Mouse (Mus musculus): ENCODE measurements around the gene Col11a2. TPM values are rescaled to one million over a fixed set of nuclear protein-coding genes. Genes with fewer than 3 reads are reported as not detected.

The Col11a2 gene
- total and polyA plus RNA-seq, 3 experiments: 3.0 to 6.0 (median 5.8) TPM

DNA sequence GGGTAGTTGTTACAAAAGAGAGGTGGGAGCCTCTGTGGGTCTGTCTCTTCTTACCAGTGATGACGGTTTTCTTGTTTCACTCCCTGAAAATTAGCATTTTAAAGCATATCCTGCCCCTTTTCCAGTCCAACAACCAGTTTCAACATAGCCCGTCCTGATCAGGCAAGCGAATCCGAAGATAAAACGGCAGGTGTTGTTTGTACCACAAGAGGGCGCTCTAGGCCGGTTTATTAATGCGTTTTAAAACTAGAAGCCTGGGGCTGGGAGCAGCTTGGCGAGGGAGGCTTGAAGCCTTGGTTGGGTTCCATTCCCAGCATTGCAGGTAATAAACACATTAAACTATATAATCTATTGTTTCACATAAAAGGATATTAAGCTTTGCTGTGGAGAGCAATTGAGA lies 38.3 kb downstream of the Col11a2 start:
- TF ChIP-seq ZC3H11A (IDR thresholded peaks at IDR 0.05; ENCODE audit: low read depth, low read length) (peak; percentile 35), SMC3 (IDR thresholded peaks at IDR 0.05; ENCODE audit: low read depth, low read length) (peak; percentile 77), ELF1 (IDR thresholded peaks at IDR 0.05; ENCODE audit: low read depth, low read length) (no peak), MEF2A (IDR thresholded peaks at IDR 0.05; ENCODE audit: borderline replicate concordance, low read depth, low read length) (peak; percentile 27; the same call in 1 of the 2 replicates), USF2 (conservative IDR thresholded peaks at IDR 0.05; ENCODE audit: low read depth, low read length) (no peak), MAX (IDR thresholded peaks at IDR 0.05; ENCODE audit: low read length) (no peak), CTCF (conservative IDR thresholded peaks at IDR 0.05 in 1 of 2, IDR thresholded peaks at IDR 0.05 in 1 of 2; ENCODE audit: low read depth in 2 of 2, low read length in 2 of 2) (peak; percentile 55 to 85), TCF12 (IDR thresholded peaks at IDR 0.05; ENCODE audit: low read depth, low read length) (0 out of 2 replicates have a peak, but pooled peaks have one; percentile 26), MXI1 (IDR thresholded peaks at IDR 0.05; ENCODE audit: low read depth, low read length) (0 out of 2 replicates have a peak, but pooled peaks have one; percentile 33), RAD21 (IDR thresholded peaks at IDR 0.05; ENCODE audit: low read depth, low read length) (peak; percentile 84)
- dilution Hi-C loops (cut with MboI; ENCODE audit: extremely low pct_ligation_motif_present, extremely low pct_unique_long_range_greater_than_20kb, low sequenced_read_pairs): no loop called here

DNA sequence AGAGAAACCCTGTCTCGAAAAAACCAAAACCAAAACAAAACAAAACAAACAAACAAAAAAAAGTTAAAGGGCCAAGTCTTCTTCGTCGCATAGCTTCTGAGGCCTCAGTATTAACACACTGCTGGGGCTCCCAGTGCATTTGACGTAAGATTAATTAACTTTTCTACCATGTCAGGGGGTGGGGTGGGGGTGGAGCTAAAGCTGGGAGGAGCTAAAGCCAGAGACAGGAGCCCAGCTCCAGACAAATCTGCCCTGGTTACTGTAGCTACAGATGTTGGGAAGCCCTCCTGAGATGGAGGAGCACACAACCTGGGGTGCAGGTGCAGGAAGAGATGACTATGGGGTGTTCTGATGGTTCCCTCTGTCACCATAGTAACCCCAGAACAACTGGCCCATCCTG lies 38.9 kb downstream of the Col11a2 start:
- no peak for DNase-seq (ENCODE audit: extremely low read depth)
- H3K36me3 ChIP-seq (replicated peaks in 1 of 2; ENCODE audit: control insufficient read depth in 1 of 2, insufficient read depth in 1 of 2, low read length in 1 of 2): no peaks in the 10 kb centered on the region
- H3K4me2 ChIP-seq (ENCODE audit: insufficient read depth, low read depth, poor library complexity, severe bottlenecking): peak overlapping the region; percentile 92
- H3K9ac ChIP-seq (ENCODE audit: insufficient read depth, low read depth): peak overlapping the region; percentile 22; the same call in 1 of the 2 replicates
- H3K4me3 ChIP-seq (replicated peaks in 1 of 3; ENCODE audit: low read depth in 2 of 3, low read length in 2 of 3, poor library complexity in 1 of 3): peak overlapping the region in 1 of 3 experiments; percentile 31
- H3K9me3 ChIP-seq (replicated peaks; ENCODE audit: low read length): peaks cover 2% of the 10 kb centered on the region
- TF ChIP-seq CHD1 (IDR thresholded peaks at IDR 0.05; ENCODE audit: low read depth, low read length): no peak
- no peak for TF ChIP-seq TCF12 (IDR thresholded peaks at IDR 0.05; ENCODE audit: low read depth, low read length)
- TF ChIP-seq EP300 (IDR thresholded peaks at IDR 0.05; ENCODE audit: low read length): no peak
- no peak for TF ChIP-seq ZC3H11A (IDR thresholded peaks at IDR 0.05; ENCODE audit: low read depth, low read length)
- no peak for TF ChIP-seq USF1 (IDR thresholded peaks at IDR 0.05; ENCODE audit: low read depth, low read length)
- no peak for TF ChIP-seq JUN (IDR thresholded peaks at IDR 0.05; ENCODE audit: insufficient read depth, low read depth, low read length)
- TF ChIP-seq SIN3A (IDR thresholded peaks at IDR 0.05; ENCODE audit: low read length): no peak
- TF ChIP-seq ELF1 (IDR thresholded peaks at IDR 0.05; ENCODE audit: low read depth, low read length): no peak
- no peak for TF ChIP-seq IRF4 (IDR thresholded peaks at IDR 0.05; ENCODE audit: low read depth, low read length)
- no peak for TF ChIP-seq CTCF (conservative IDR thresholded peaks at IDR 0.05 in 1 of 2, IDR thresholded peaks at IDR 0.05 in 1 of 2; ENCODE audit: low read depth in 2 of 2, low read length in 2 of 2)
- TF ChIP-seq MXI1 (IDR thresholded peaks at IDR 0.05; ENCODE audit: low read depth, low read length): no peak
- no peak for TF ChIP-seq PAX5 (IDR thresholded peaks at IDR 0.05; ENCODE audit: low read length)
- no peak for TF ChIP-seq HCFC1 (IDR thresholded peaks at IDR 0.05; ENCODE audit: low read depth, low read length)
- TF ChIP-seq NELFE (IDR thresholded peaks at IDR 0.05; ENCODE audit: low read depth, low read length): no peak
- TF ChIP-seq RCOR1 (conservative IDR thresholded peaks at IDR 0.05; ENCODE audit: low read depth, low read length): no peak
- no peak for TF ChIP-seq SMC3 (IDR thresholded peaks at IDR 0.05; ENCODE audit: low read depth, low read length)
- no peak for TF ChIP-seq ZMIZ1 (IDR thresholded peaks at IDR 0.05; ENCODE audit: low read depth, low read length)
- no peak for TF ChIP-seq ZKSCAN1 (IDR thresholded peaks at IDR 0.05; ENCODE audit: borderline replicate concordance, low read depth, low read length)
- H3K27ac ChIP-seq (ENCODE audit: insufficient read depth, low read depth): no peak overlapping the region
- peaks cover 3 to 22% of the 10 kb centered on the region in 2 experiments; a peak in 3 of 4 replicates for H3K4me1 ChIP-seq (ENCODE audit: control insufficient read depth in 1 of 2, insufficient read depth in 2 of 2)
- H3K79me2 ChIP-seq (replicated peaks; ENCODE audit: control insufficient read depth, extremely low read depth, insufficient read depth, poor library complexity, severe bottlenecking): no peaks in the 10 kb centered on the region
- in situ Hi-C loops (cut with MboI; ENCODE audit: low pct_ligation_motif_present, low pct_unique_long_range_greater_than_20kb, low sequenced_read_pairs) (no loop called here), dilution Hi-C loops (cut with MboI; ENCODE audit: extremely low pct_ligation_motif_present, extremely low pct_unique_long_range_greater_than_20kb, low sequenced_read_pairs) (no loop called here)
- H3K27me3 ChIP-seq (replicated peaks): peaks cover 4% of the 10 kb centered on the region

More for the DNA sequence above, 38.3 kb downstream of the Col11a2 start:
- Histone ChIP-seq H3K4me2 (ENCODE audit: insufficient read depth, low read depth, poor library complexity, severe bottlenecking) (peak overlapping the region; percentile 92), H3K36me3 (replicated peaks in 1 of 2; ENCODE audit: control insufficient read depth in 1 of 2, insufficient read depth in 1 of 2, low read length in 1 of 2) (no peaks in the 10 kb centered on the region), H3K4me3 (replicated peaks in 1 of 3; ENCODE audit: low read depth in 2 of 3, low read length in 2 of 3, poor library complexity in 1 of 3) (peak overlapping the region in 1 of 3 experiments; percentile 26), H3K4me1 (ENCODE audit: control insufficient read depth in 1 of 2, insufficient read depth in 2 of 2) (peaks cover 3 to 22% of the 10 kb centered on the region in 2 experiments; a peak in 3 of 4 replicates), H3K79me2 (replicated peaks; ENCODE audit: control insufficient read depth, extremely low read depth, insufficient read depth, poor library complexity, severe bottlenecking) (no peaks in the 10 kb centered on the region), H3K27me3 (replicated peaks) (peaks cover 4% of the 10 kb centered on the region), H3K9ac (ENCODE audit: insufficient read depth, low read depth) (peak overlapping the region; percentile 22; the same call in 1 of the 2 replicates), H3K9me3 (replicated peaks; ENCODE audit: low read length) (peaks cover 2% of the 10 kb centered on the region), H3K27ac (ENCODE audit: insufficient read depth, low read depth) (no peak overlapping the region)
- peak; percentile 89 for DNase-seq (ENCODE audit: extremely low read depth)
- in situ Hi-C loops (cut with MboI; ENCODE audit: low pct_ligation_motif_present, low pct_unique_long_range_greater_than_20kb, low sequenced_read_pairs): no loop called here
